Mouse (Mus musculus): ENCODE results near the gene Smoc1.

Gene Smoc1

GRCm38 (mm10) chr12:81225966-81226577 is 199.5 kb downstream of the Smoc1 start:
- DNase-seq (ENCODE audit: low read depth, low spot score), result no peak

- DNase-seq (ENCODE audit: low read depth, low spot score), result no peak
Observed at GRCm38 (mm10) chr12:81226590-81226989, 200.0 kb downstream of the Smoc1 start.

- DNase-seq (ENCODE audit: low read depth, low spot score), result no peak
Observed at GRCm38 (mm10) chr12:81227767-81228460, 201.3 kb downstream of the Smoc1 start.

GRCm38 (mm10) chr12:81233746-81234380 is 207.3 kb downstream of the Smoc1 start:
- no peak for DNase-seq (ENCODE audit: low read depth, low spot score)

GRCm38 (mm10) chr12:81235456-81236330 is 209.1 kb downstream of the Smoc1 start:
- no peak for DNase-seq (ENCODE audit: low read depth, low spot score)
